In genomic region chr17:22165304-22165703, GRCm38 (mm10) we compare ENCODE assay signal across 8 mouse cellular contexts. TPM values are rescaled to one million over a fixed set of nuclear protein-coding genes. Genes with fewer than 3 reads are reported as not detected.
DNase-seq lines count a peak whose midpoint lies in the region; ATAC-seq and TF ChIP-seq lines count a peak whose summit lies in the region.
"Not testable (repeated sequence)": the region's sequence is repeated elsewhere in the genome, so short reads cannot be mapped to it uniquely, and the experiment has no call there.

No protein-coding gene starts in this region.

- DNase-seq in G1E (ENCODE audit: low spot score); forebrain, postnatal 0 days; liver, postnatal 0 days; midbrain, embryonic 14.5 days: not testable (repeated sequence)
- DNase-seq in embryo, embryonic 11 days: peak; percentile 1
- DNase-seq in kidney, postnatal 10 days: peak; percentile 5

- not testable (repeated sequence) for H3K9me3 ChIP-seq in G1E (replicated peaks); forebrain, postnatal 0 days (ENCODE audit: low read length); hindbrain, embryonic 12.5 days (replicated peaks); liver, postnatal 0 days (ENCODE audit: low read length); midbrain, embryonic 14.5 days (ENCODE audit: control insufficient read depth, low read length); stomach, embryonic 15.5 days

- peak overlapping the region; percentile 61 for H3K9ac ChIP-seq in forebrain, postnatal 0 days
- peak overlapping the region; percentile 63 for H3K9ac ChIP-seq in hindbrain, embryonic 12.5 days
- peak overlapping the region; percentile 62 for H3K9ac ChIP-seq in liver, postnatal 0 days (replicated peaks)
- H3K9ac ChIP-seq in midbrain, embryonic 14.5 days (replicated peaks; ENCODE audit: low read length): peak overlapping the region; percentile 56
- not testable (repeated sequence) for H3K9ac ChIP-seq in stomach, embryonic 15.5 days

- ATAC-seq in G1E (ENCODE audit: extremely low read depth, insufficient number of reproducible peaks, low FRiP score, poor library complexity, severe bottlenecking): not testable (repeated sequence)
- peak; percentile 48 for ATAC-seq in forebrain, postnatal 0 days
- ATAC-seq in hindbrain, embryonic 12.5 days (ENCODE audit: low FRiP score): peak; percentile 76
- ATAC-seq in liver, postnatal 0 days: peak; percentile 71
- peak; percentile 46; the same call in 1 of the 2 replicates for ATAC-seq in midbrain, embryonic 14.5 days (ENCODE audit: low FRiP score, low TSS enrichment)
- ATAC-seq in stomach, embryonic 15.5 days (ENCODE audit: insufficient read depth, low FRiP score, low read depth): peak; percentile 65

- peak overlapping the region; percentile 68 for H3K4me3 ChIP-seq in G1E (ENCODE audit: low read depth, low read length)
- peak overlapping the region; percentile 46 for H3K4me3 ChIP-seq in forebrain, postnatal 0 days (ENCODE audit: low read depth, low read length)
- peak overlapping the region; percentile 54 for H3K4me3 ChIP-seq in hindbrain, embryonic 12.5 days
- peak overlapping the region; percentile 52 for H3K4me3 ChIP-seq in liver, postnatal 0 days (ENCODE audit: low read depth, low read length)
- peak overlapping the region; percentile 50 for H3K4me3 ChIP-seq in midbrain, embryonic 14.5 days (replicated peaks; ENCODE audit: low read depth, low read length)
- peak overlapping the region; percentile 58 for H3K4me3 ChIP-seq in stomach, embryonic 15.5 days (replicated peaks)

- not testable (repeated sequence) for TF ChIP-seq CTCF in G1E (IDR thresholded peaks at IDR 0.05; ENCODE audit: low read depth, low read length); forebrain, postnatal 0 days (IDR thresholded peaks at IDR 0.05; ENCODE audit: low read depth); liver, postnatal 0 days (IDR thresholded peaks at IDR 0.05; ENCODE audit: low read depth)

- H3K4me2 ChIP-seq in forebrain, postnatal 0 days (ENCODE audit: low read depth): peak overlapping the region; percentile 53
- peak overlapping the region; percentile 58 for H3K4me2 ChIP-seq in hindbrain, embryonic 12.5 days (replicated peaks)
- H3K4me2 ChIP-seq in liver, postnatal 0 days (ENCODE audit: low read depth, low read length): peak overlapping the region; percentile 67
- peak overlapping the region; percentile 59 for H3K4me2 ChIP-seq in midbrain, embryonic 14.5 days (ENCODE audit: low read length)
- peak overlapping the region; percentile 56 for H3K4me2 ChIP-seq in stomach, embryonic 15.5 days

- not testable (repeated sequence) for H3K27ac ChIP-seq in forebrain, postnatal 0 days (ENCODE audit: low read depth, low read length); hindbrain, embryonic 12.5 days
- H3K27ac ChIP-seq in liver, postnatal 0 days (ENCODE audit: low read depth): peak overlapping the region; percentile 55; the same call in 1 of the 2 replicates
- 0 out of 2 replicates have a peak overlapping the region, but pooled peaks have one; percentile 49 for H3K27ac ChIP-seq in midbrain, embryonic 14.5 days (replicated peaks; ENCODE audit: low read depth, low read length)
- peak overlapping the region; percentile 87; the same call in 1 of the 2 replicates for H3K27ac ChIP-seq in stomach, embryonic 15.5 days

- TF ChIP-seq EP300 in liver, postnatal 0 days (IDR thresholded peaks at IDR 0.05; ENCODE audit: low read depth): not testable (repeated sequence)

- H3K27me3 ChIP-seq in G1E (ENCODE audit: insufficient read depth, low read length); forebrain, postnatal 0 days (ENCODE audit: insufficient read depth, low read length); hindbrain, embryonic 12.5 days; liver, postnatal 0 days (ENCODE audit: insufficient read depth, low read length); midbrain, embryonic 14.5 days (ENCODE audit: control insufficient read depth, insufficient read depth, low read length); stomach, embryonic 15.5 days (replicated peaks): not testable (repeated sequence)

- not testable (repeated sequence) for H3K36me3 ChIP-seq in G1E (replicated peaks); forebrain, postnatal 0 days (ENCODE audit: insufficient read depth); hindbrain, embryonic 12.5 days; liver, postnatal 0 days (replicated peaks; ENCODE audit: insufficient read depth, low read length); midbrain, embryonic 14.5 days (ENCODE audit: control insufficient read depth, insufficient read depth, low read length); stomach, embryonic 15.5 days

- not testable (repeated sequence) for H3K4me1 ChIP-seq in G1E (ENCODE audit: insufficient read depth, low read depth, low read length); forebrain, postnatal 0 days (ENCODE audit: insufficient read depth); hindbrain, embryonic 12.5 days; liver, postnatal 0 days (ENCODE audit: insufficient read depth); midbrain, embryonic 14.5 days (ENCODE audit: control insufficient read depth, insufficient read depth, low read length); stomach, embryonic 15.5 days

- WGBS in forebrain, postnatal 0 days: 9% methylated on average over 3 of the region's 3 CpGs
- WGBS in hindbrain, embryonic 12.5 days: 20% methylated on average over 3 of the region's 3 CpGs
- WGBS in liver, postnatal 0 days (ENCODE audit: insufficient replicate concordance): 3% methylated on average over 3 of the region's 3 CpGs
- WGBS in midbrain, embryonic 14.5 days: 11% methylated on average over 3 of the region's 3 CpGs
- WGBS in stomach, embryonic 15.5 days: 7% methylated on average over 3 of the region's 3 CpGs

RNA-seq across cellular contexts. Expression of gene Zfp947, which starts 0.7 kb away (rescaled TPM):
- 2.6 and 3.4 TPM in 2 replicates for total RNA-seq in G1E (2014; fragmentation: Nextera tagmentation)
- 5.4 and 5.5 TPM in 2 replicates for total RNA-seq in G1E (2017)
- 0.08 and 0.23 TPM in 2 replicates for polyA plus RNA-seq in G1E (2012)
- total RNA-seq in forebrain, postnatal 0 days (2014; rRNA removed): 1.9 and 2.6 TPM in 2 replicates
- polyA plus RNA-seq in forebrain, postnatal 0 days (2015; fragmentation: Nextera tagmentation; extraction: Ambion mirVana): 1.3 and 1.5 TPM in 2 replicates
- polyA plus RNA-seq in hindbrain, embryonic 12.5 days (2016; fragmentation: Nextera tagmentation; extraction: Ambion mirVana): 1.4 and 1.7 TPM in 2 replicates
- polyA plus RNA-seq in liver, postnatal 0 days (2015; fragmentation: Nextera tagmentation; extraction: Ambion mirVana): 0.36 and 0.48 TPM in 2 replicates
- polyA plus RNA-seq in midbrain, embryonic 14.5 days (2014; fragmentation: Nextera tagmentation; extraction: Ambion mirVana): 2.5 and 2.9 TPM in 2 replicates
- 2.7 and 4.1 TPM in 2 replicates for polyA plus RNA-seq in stomach, embryonic 15.5 days (2015; fragmentation: Nextera tagmentation; extraction: Ambion mirVana)
